Mouse (Mus musculus): Measurements from ENCODE around the gene Vdr.

The Vdr gene

DNA sequence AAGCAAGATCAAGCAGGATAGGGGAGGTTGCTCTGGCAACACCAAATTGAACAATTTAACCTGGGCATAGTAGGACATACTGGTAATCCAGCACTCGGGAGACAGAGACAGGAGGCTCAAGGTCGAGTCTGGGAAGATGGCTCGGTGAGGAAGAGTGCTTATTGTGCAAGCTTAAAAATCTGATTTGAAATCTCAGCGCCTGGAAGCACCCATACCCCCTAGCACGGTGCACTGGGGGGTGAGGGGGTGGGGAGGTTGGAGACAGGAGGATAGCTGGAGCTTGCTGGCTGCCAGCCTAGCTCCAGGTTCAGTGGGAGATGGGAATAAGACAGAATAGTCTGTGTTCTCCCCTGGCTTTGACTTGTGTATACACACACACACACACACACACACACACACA lies 9.9 kb upstream of the Vdr start:
- DNase-seq (ENCODE audit: low spot score), result no peak

DNA sequence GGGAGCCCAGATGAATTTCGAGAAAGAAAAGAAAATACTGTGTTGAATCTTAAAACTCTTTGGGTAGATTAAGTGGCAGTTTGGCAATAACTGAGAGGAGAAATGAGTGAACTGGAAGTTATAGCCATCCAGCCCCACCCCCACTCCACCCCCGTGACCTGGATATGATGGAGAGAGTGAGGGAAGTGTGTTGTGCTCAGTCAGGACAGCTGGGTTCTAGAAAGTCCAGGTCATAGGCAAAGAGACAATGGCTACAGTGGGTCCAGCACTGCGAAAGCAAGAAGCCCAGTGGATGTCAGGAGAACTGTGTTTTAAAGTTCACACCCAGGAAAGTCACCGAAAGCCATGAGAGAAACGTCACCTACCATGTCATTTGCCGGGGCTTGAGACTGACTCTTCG lies 8.8 kb upstream of the Vdr start:
- no peak for DNase-seq (ENCODE audit: low spot score)

DNA sequence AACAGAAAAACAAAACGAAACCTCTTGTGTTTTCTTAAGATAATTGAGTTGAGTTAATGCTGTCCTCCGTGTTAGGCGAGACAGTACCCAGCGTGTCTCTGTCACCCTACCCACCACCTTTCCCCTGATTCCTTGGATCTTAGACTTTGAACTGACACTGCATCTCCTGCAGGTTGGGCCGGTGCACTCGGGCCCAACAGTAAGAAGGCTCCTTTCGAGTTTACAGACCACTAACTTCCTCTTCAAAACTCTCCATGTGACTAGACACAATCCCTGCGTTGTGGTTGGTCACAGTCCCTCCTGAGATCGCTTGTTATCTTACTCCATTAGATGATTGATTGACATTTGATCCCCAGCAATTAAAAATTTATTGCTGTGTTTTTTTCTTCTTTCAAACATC lies 7.6 kb upstream of the Vdr start:
- no peak for DNase-seq (ENCODE audit: low spot score)

DNA sequence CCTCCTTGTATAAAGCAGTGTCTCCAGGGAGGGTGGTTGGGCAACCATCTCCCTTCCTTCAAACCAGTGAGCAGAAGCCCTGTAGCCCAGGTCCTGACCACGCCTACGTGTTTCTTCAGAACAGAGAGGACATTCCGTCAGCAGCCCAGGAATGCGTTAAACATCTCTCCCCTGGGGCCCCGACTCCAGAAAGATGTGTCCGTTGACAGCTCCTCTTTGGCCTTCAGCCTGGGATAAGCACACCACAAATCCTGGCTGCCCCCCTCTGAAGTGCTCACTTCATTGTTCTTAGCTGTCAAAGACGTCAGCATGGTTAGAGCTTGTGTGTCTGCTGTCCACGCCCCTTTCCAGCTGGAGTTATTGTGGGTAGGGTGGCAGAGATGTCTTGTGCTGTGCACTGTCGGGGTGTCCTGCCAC lies 3.9 kb upstream of the Vdr start:
- DNase-seq (ENCODE audit: low spot score), result no peak

DNA sequence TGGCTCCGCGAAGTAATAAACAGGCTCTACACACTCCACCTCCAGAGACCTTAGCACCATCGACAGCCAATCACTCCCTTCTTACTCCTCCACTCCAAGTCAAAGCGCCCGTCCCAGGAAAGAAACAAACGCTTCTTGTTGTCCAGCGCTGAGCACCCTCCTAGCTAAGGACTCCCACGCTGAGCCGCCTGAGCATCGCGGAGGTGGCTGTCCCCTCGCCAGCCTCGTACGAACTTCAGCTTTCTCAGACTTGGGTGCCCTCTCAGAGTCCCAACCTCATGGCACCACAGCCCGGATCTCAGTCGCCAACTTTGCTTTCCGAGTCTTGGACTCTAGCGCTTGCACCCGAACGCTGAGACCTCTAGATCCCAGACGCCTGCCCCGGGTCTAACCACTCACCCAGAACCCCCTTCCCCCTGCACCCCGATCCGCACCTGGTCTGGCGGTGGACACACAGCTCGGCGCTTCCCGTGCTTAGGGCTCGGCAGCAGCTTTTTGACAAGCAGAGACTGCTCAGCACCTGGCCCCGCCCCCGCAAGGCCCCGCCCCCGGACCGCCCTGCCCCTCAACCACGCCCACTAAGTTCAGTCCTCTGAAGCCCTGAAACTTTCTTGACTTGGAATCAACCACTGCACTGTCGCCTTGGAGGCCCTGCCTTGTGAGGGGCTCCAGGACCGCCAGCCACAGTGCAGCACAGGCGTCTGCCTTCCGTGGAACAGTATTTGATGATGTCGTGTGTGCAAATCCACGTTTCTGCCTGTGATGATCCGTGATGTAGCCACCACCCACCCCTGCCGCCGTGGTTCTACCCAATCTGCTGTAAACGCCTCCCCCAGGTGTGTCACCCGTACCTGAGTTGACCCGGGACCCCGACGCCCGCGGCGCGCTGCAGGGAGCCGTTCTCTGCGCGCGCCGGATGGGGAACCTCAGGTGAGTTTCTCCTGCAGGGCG lies 2.4 kb downstream of the Vdr start:
- DNase-seq (ENCODE audit: low spot score), result no peak

DNA sequence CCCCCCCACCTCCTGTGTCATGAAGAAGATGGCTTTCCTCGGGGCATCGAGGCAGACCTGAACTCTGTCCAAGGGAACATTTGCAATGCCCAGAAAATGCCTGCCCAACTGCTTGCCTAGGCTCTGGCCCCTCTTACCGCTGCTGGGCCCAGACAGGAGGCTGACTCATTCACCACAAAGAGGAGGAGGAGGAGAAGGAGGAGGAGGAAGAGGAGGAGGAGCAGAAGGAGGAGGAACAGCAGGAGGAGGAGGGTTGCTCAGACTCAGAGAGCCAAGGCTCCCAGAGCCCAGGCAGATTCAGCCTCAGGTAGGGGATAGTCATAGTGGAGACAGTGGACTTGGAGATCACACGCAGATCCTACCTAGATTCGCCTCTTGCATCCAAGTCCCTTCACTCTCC lies 3.2 kb downstream of the Vdr start:
- no peak for DNase-seq (ENCODE audit: low spot score)

DNA sequence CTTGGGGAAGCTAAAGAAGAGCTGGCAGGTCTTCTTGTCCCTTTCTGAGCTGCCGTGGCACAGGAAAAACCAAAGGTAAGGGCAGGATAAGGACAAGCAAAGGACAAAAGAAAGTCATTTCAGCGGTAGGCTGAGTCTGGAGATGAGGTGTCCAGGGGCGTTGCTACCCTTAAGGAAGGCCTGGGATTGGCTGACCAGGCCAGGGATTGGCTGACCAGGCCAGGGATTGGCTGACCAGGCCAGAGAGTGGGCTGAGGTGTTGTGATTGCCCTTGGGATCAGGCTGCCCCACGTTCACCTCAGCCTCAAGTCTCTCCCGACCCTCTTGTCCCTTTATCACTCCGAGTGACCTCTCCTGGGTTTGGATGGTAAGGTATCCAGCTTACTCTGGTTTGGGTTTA lies 5.1 kb downstream of the Vdr start:
- DNase-seq (ENCODE audit: low spot score), result no peak

DNA sequence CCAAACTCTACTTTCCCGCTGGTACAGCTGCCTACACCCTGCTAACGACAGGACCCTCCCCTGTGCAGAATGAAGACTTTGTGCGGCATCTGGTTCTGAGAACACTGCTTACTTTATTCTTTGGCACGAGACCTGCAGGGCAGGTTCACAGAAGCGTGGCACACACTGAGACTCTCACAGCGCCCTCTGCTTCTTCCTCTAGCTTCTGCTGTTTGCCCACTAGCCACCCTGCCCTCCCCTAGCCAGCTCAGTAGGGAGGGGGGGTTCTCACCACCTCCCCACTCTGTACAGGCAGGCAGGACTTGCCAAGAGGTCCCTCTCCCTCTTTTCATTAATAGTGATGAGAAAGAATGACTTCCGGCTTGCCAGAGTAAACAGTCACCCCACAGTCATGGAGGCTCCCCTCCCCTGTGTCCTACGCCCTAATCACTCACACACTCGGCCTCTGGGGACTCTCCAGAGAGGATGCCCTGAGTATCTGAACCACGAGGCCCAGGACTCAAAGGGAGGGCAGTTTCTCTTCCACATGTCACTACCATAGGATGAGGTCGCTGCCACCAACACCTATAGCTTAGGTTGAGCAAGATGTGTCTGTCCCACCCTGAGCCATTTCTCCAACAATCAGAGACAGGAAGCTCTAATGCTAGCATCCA lies 6.0 kb downstream of the Vdr start:
- DNase-seq (ENCODE audit: low spot score), result no peak

DNA sequence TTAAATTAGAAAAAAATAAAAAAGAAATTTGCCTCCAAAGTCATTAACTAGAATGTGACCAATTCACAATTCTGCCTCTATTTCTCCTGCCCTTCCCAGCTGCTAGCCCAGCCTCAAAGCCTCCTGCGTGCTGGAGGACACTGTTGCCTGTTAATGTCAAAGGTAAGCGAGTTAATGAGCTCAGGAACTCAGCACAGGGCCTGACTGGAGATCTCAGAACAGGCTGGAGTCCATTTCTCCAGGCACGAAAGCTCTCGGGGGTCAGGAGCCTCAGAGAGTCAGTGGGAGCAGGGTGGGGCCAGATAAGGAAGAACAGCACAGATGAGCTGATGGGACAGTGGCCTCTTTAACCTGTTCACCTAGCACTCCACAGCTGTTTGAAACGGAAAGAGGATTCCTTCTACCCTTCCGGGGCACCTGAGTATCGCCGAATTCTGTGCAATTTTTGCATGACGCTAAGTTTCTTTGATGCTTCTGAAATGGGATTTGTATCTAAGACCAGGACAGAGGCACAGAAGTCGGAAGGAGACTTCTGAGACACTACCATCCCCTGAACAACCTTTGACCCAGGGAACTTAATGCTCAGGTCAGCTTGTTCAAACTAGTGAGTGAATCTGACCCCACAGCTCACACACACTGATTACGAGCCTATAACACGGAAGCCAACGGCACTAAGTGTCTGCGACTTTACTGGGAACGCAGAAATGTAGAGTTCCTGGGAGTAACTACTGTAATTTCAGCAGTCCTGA lies 7.0 kb downstream of the Vdr start:
- DNase-seq (ENCODE audit: low spot score), result no peak

DNA sequence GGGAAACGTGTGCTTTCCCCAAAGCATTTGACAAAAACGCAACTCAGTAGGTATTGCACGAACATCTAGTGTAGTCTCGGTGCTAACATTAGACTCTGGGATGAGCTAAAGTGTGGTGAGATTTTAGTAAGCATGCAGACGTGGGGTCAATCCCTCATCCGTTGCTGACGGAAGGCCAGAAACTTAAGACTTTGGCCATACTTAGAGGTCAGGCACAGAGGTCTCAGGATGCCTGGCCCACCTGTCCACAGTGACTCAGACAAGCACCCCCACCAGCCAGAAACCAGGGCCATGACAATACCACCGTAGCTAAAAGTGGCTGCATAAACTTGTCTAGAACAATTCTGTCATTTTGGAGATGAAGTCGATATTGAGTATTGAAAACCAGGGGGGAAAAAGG lies 9.4 kb downstream of the Vdr start:
- DNase-seq (ENCODE audit: low spot score), result no peak

DNA sequence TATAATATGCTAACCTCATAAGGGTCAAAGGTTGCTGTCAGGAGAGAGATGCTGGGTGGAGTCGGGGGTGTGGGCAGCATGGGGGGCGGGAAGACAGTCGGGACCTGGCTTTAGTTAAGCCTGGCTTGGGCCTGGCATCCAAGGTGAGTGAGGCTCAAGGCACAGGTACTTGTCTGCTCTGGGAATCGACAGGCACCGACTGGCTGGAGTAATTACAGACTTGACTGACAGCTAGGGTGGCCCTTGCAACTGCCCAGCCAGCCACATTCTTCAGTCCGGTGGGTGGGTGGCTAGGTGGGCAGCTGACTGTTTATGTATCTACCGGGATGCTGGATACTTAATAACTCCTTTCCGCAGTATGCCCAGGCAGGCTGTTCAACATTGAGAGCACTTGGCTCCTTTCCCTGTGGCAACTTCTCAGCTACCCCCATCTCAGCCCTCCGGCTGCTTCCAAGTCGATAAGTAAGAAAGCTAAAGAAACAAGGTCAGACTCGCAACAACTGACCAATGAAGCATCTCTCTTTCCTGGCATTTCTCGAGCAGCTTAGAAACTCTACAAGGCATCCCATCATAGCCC lies 10.0 kb downstream of the Vdr start:
- DNase-seq (ENCODE audit: low spot score), result no peak

DNA sequence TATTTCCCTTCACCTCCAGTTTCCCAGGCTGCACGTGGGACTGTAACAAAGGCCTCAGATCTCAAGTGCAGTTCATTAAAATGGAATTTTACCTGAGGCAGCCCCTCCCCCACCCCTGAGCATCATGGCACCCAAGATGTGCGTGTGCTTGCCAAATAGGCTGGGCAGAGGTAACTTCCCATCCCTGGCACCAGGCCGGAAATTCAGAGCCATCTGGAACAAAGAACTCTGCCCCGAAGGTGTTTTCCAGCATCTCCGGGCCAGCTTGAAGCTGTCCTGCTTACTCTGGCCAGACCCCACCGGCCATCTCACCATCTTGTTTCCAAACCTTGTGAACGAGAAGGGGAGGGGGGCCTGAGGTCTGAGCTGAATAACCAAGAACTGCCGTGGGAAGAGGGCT lies 10.7 kb downstream of the Vdr start:
- DNase-seq (ENCODE audit: low spot score), result no peak

DNA sequence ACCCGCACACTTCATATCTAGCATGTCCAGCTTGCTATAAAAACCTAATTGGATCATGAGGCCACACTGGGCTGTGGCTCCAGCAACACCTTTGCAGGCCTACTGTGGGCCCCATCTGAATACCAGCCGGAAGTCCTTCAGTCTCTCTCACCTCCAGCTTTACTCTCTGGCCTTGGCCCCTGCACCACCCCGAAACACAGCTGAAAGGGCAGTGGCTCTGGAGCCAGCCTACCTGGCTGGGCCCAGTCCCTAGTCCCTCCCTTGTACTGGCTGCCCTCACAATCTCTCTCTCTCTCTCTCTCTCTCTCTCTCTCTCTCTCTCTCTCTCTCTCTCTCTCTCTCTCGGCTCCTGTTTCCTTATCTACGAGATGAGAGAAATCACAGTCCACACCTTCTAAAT lies 11.6 kb downstream of the Vdr start:
- DNase-seq (ENCODE audit: low spot score), result no peak

DNA sequence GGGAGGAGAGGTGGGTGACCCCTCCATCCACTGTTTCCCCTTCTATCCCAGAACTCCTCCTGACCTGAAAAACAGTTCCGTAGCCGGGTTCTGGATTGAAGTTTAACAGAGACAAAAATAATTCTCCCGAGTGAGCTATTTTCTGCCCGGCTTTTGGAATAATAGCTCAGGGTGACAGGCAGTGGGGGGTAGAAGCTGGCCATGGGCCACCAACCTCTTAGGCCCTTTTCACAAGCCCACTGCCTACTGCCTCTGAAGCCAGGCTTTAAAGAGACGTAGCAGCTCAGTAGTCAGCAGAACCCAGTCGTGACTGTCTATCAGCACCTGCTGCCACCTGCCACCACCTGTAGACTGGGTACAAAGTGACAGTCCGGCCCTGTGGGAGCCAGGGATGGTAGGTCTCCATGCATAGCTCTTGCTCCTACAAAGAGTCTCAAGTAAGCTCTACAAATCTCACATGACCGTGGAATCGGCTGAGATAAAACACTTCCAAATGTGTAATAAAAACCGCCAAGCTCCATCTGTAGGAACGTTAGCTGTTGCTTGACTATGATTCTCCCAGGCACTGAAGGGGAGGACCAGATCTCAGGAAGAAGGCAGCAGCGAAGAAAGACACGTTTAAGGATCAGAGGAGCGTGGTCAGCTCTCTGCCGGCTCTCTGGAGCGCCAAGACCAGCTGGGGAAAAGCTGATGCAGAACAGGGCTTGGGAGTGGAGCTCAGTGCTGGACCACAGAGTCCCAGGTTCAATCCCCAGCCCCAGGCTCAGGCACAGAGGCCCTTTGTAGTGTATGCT lies 13.4 kb downstream of the Vdr start:
- DNase-seq (ENCODE audit: low spot score), result no peak

DNA sequence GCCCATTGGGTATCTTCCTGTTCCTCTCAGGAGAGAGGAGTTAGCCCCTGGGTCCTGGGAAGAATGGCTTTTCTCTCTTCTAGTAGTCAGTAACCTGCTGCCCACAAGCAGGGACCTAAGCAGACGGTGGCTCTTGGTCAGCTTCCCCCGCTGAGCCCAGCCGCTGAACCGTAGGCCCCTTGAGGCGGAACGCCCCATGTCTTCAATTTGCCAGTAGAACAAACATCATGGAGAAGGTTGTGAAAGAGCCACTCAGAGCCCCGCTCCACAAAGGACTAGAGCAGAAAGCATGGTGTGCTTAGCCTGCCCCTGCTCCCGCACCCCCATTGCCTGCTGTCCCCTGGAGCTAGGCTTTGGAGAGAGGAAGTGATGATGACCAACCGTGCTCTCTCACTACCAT lies 14.1 kb downstream of the Vdr start:
- DNase-seq (ENCODE audit: low spot score), result no peak

DNA sequence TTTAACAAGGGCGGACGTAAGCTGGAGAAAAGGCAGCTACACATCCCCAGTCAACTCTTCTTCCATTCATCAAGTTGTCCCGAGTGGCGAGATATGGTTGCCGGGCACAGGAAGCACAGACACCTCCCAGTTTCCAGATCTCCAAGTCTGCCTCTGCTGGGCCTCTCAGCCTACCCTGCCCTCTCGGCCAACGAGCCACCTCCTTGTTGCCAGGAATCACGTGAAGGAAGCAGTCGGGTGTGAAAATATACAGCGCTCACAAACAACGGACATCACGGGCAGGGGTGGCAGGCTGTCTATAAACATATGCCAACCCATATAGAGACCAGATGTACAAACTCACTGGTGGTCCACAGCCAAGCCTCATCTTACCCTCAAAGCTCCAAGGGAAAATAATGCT lies 14.6 kb downstream of the Vdr start:
- DNase-seq (ENCODE audit: low spot score), result no peak

DNA sequence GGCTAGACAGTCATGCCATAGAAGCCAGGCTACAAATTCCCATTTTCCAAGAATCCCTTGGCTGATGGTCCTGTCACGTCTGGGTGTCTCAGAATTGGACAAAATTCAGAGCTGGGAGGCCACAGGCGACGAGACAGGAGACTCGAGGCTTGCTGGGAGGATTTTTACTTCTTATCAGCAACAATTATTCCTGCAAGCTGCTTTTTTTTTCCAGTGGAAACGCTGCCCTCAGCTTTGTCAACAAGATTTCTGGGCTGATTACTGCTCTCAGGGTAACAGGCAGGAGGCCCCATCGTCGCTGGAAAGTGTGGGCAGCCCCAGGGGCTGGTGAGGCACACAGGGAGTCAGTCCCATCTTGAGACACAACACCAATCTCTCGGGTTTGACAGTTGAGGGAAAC lies 17.9 kb downstream of the Vdr start:
- DNase-seq (ENCODE audit: low spot score), result no peak

DNA sequence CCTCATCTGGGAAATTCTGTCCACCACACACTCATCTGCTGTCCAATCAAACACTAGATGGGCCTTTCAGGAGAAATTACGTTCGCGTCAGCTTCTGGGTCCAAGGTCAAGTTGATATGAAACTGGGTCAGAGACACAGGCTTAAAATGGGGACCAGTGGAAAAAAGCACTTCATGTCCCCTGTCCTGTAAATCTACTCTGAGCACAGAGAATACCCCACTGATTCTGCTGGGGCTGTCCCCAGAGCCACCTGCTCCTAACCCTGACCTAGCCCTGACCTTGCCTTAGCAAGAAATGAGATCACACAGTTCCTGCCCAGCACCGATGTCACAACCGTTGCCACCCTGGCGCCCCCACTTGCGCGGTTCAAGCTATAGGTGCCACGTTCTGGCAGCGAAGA lies 20.0 kb downstream of the Vdr start:
- DNase-seq (ENCODE audit: low spot score), result no peak

DNA sequence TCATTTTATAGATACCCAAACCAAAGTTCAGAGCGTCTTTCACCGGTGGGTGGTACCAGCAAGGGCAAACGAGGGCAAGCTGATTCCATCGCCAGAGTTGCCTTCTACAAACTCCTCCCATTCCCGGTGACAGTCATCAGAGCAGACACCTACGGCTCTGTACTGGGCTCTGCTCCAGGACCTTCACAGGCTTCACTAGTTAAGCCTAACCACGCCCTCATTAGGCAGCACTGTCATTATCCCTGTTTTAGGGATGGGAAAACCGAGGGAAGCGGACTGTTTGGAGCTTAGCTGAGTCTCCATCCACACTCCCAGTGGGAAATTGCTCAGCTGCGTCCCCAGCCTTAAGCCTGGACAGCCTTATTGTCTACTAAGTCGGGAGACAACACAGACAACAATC lies 20.4 kb downstream of the Vdr start:
- DNase-seq (ENCODE audit: low spot score), result no peak

DNA sequence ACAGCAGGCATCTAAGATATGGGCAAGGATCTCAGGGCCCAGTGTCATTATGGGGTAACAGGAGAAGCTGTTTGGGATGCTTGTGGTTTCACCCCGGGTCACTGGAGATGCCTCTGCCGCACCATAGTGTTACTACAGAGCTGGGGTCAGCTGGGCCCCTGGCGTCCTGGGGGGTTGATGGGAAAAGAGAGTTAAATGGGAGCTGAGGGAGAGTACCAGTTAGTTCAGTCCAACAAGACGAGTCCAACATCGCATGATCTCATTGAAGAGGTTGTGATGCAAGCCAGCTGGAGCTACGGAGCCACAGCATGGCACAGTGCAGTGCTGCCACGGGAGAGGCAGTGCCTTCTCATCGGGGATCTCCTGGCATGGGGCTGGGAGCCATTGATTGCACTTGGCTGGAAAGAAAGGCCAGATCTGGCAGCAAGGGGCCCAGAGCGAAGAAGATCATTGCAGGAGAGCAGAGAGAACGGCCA lies 22.9 kb downstream of the Vdr start:
- DNase-seq (ENCODE audit: low spot score), result no peak

DNA sequence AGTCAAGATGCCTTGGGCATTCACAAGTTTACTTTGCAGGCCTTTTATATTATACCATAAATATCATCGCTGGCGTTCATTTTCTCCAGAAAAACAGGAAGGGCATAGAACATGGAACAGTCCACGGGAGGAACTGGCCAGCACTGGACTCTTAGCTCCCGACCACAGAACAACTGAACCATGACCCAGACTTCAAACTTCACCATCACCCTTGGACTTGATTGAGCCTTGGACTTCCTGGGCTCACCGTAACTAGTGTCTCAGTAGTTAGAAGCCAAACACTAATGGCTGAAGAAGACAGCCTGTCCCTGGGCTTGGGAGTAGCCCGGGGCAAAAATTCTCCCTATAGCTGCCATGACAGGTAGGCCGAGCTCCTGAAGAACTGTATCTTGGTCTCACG lies 29.0 kb downstream of the Vdr start:
- DNase-seq (ENCODE audit: low spot score), result no peak

DNA sequence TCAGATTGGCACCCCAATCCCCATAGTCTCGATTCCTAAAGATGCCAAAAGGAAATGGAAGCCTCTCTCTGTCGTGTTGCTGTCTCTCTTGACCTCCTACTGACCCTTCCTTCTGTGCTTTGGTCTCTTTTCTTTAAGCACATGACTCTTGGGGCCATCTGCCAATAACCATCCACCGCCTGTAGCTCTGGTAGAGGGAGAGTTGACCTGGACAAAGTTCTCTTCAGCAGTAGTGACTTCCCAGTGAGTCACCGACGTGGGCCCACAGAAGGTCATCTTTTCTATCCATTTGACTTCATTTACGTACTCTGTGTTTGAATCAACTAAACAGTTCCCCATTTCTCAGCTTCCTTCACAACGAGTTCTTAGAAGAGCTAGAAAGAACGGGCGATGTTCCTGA lies 30.0 kb downstream of the Vdr start:
- no peak for DNase-seq (ENCODE audit: low spot score)
